Mouse (Mus musculus) activated CD4-positive, CD25-positive, alpha-beta regulatory T cell, adult 4 months (primary cell): Measurements from ENCODE around the gene AI467606. TPM values are rescaled to one million over a fixed set of nuclear protein-coding genes. Genes with fewer than 3 reads are reported as not detected.
"Not testable (repeated sequence)": the region's sequence is repeated elsewhere in the genome, so short reads cannot be mapped to it uniquely, and the experiment has no call there.

Source experiments
- ATAC-seq: one replicate; pipeline ENCODE4 v1.8.0; 2017
- polyA plus RNA-seq, 2 experiments: library from polyadenylated mRNA; unstranded; fragments of 100-300 nt; shearing (Covaris generic); gene quantifications; one replicate each; pipeline ENCODE4 v1.2.1; 2017

The AI467606 gene
- 100 to 1,000 TPM; 258 to 336 TPM for polyA plus RNA-seq

DNA sequence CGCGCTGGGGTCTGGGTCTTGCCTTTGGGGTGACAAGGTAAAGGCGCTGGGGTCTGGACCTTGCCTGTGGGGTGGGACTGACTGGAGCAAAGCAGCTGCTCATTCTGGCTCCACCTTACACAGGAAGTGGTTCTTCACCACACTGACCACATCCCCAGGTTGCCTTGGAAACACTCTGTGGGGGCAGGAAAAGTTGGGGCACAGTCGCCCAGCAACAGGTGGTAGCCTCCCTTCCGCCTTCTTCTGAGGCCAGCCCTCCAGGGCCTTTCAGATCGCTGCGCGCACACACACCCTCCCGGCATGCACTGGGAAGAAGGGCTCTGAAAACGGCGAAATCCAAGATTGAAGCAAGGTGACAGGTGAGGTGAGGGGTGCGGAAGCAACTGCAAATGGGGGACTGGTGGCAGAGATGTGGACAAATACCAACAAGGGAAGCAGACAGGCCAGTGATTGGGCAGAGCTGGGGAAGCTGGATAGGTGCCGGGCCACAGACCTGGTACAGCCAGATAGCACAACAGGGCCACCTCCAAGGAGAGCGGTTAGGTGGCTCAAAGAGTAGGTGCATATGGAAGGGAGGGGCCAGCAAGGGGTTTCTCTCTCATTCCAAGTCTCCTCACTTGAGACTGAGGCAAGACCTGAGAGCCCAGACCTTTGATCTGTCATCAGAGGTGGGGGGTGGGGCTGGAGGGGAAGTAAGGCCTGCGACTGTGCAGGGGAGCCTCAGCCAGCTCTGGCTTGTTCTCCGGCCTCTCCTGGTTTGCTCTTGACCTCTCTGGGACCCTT, at the start of gene AI467606:
Gene AI467606, plus strand, starts transcription at position 246 of the 783 bp plus-strand sequence.
- ATAC-seq: peak; percentile 95

DNA sequence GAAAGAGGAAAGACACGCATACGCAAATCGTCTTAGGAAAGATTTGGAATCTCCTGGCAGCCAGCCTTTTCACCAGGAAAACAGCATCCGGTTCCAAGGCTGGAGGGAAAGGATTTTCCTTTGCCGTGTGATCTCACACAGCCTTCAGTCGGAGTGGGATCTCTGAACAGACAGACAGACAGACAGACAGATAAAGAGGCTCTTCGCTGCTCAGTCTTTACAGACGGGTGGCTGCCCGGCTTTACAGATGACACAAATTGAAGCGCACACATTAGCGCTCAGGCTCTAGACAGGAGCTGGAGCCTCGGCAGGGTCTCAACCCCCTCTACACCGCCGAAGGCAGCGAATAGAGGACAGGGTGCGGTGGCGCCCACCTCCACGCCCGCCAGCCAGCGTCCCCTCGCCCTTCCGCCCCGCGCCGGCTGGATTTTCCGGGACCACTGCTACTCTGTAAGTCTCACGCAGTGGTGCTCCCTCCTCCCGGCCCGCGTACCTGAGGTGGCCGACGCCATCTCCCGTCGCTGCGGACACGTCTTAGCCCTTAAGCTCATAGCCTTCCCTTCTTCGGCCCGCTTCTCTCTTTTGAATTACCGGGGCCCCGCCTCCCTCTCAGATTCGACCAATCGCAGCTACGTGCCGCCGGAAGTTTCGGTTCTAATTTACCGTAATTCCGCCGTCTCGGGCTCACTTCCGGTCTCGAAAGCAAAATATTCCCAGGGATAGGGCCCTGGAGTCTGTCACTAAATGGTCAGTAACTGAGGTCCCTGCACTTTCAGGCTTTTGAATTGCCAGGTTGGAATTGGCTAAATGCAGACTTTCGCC, 49.1 kb upstream of the AI467606 start, which contains the start of gene Kif22:
Gene Kif22, minus strand, starts transcription at position 621 of the 822 bp plus-strand sequence.
- ATAC-seq: peak; percentile 80

DNA sequence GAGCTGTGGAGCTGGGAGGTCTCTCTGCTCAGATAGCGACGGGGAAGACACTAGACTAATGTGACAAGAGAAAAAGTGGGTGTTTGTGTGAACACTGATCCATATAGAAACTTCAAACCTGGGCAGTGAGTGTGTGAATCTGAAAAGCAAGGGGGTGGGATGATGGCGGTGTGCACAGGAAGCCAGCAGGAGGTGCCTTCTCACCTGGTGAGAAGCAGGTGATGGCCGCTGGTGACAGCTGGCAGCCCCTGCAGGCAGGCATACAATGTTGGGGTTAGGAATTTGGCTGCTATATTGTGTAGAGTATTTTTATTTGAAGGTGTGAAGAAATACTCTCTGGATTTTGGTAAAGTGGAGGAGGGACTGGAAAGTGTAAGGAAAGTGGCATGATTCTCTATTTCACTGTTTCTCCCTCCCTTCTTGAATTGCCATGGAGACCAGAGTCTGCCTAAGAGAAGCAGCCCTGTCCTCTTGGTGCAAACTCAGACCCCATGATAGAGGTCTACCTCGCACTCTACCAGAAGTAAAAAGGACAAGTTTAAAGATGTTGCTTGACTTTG, 36.1 kb upstream of the AI467606 start:
- no peak for ATAC-seq

DNA sequence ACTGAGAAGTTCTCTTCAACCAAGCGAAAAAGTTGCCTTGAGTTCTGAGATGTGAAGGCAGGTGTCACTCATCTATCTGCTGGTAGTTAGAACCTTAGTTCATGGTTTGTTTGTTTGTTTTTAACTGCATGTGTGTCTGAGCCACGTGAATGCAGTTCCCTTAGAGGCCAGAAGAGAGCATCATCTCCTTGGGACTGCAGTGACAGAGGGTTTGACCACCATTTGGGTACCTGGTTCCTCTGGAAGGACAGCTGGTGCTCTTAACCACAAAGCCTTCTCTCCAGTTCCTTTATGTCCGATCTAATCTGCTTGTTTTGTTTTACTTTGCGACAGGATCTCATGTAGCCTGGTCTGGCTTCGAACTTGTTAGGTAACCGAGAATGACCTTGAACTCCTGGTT, 25.6 kb upstream of the AI467606 start:
- ATAC-seq: no peak

DNA sequence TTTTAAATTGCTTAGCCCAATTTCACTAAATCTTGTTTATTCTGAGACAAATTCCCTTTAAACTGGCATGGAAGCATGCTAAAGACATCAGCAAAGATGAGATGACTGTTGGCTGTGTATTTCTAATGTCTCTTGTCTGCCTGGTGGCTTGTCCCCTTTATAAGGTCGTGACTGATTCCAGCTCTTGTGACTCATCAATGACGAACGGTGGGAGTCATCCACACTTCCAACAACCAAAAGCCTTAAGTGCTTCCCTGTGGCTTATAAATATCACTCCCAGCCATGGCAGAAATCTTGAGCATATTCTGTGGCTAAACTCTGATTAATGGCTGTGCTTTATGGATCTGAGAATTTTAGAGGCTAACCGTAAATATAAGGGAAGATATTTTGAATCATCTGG, 24.8 kb upstream of the AI467606 start:
- ATAC-seq: no peak

DNA sequence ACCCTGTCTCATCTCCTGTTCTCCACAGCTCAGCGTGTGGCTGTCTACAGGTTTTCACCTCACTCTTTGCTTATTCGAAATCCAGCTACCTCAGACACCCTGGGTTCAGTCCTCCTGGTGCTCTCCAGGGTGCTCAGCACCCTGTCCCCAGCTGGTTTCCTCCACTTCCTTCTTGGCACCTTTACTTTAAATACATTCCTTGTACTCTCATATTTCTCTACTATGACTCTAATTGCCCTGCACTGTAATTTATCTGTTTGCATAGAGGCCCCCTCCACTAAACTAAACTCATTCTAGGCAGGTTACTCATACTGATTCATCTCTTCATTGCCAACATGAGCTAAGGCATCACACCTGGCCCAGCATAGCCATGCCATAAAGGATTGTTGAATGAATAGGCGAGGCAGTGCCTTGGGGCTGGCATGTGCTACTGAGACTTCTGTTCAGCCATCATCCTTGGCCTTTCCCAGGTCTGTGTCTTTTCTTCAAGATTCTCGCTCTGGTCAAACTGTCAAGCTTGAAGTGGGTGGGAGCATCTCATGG, 20.2 kb upstream of the AI467606 start:
- no peak for ATAC-seq

DNA sequence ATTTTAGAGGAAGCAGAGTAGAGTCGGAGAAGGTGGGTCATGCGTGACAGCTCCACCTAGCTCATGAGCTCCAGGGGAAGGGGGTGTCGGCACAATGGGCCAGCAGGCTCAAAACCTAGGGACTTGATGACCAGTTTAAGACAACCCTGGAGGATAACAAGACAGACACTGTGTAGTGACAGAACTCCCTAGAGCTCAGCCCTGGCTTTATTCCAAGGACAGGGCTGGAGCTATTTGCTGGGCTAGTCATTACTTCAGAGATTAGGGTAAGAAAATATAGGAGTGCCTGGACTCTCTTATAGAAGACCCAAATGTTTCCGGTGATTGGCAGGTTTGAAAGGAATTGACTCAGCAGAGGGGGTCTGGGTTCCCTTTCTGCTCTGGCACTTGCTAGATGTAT, 17.9 kb upstream of the AI467606 start:
- ATAC-seq: no peak

DNA sequence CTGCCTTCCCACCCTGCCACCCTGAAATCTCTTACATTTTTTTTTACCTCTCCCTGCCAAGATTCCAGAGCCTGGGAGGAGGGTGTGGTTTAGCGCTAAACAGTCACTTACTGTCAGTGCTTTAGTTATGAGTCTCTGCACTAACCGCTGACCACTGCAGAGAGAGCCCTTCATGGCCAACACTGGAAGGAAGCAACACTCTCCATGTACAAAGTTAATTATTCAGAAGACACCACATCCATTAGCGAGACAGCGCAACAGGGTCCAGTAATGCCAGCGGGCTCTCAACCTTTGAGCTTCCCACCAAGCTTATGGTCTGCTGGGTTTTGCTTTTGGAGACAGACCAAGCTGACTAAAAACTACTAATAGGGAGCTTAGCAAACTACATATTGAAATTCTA, 15.0 kb upstream of the AI467606 start:
- no peak for ATAC-seq

DNA sequence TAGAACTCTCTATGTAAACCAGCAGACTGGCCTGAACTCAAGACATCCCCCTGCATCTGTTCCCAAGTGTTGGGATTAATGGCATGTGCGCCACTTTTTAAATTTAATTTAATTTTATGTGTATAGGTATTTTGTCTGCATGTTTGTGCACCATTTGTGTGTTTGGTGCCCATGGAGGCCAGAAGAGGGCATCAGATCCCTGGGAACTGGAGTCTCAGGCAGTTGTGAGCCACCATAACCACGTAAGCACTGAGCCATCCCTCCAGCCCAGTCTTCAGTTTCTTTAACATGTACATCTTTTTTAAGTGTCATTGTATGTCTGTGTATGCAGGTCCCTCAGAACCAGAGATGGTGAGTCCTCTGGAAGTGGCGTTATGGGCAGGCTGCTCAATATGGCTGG, 13.5 kb upstream of the AI467606 start:
- no peak for ATAC-seq

DNA sequence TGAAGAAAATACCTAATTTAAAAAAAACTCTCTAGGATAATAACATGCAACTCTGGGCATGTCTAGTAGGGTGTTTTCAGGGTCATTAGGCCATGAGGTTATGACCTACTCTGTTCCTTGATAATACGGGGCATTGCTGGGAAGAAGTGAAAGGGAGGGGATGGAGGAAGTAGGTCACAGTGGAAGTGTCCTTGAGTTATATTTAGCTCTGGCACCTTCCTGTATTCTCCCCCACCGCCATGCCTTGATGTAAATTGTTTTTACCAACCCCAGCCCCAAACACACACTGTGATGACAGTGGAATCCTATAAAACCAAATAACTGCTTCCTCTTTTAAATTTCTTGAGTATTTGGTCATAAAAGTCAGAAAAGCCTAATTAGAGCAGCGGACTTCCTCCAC, 11.1 kb upstream of the AI467606 start:
- no peak for ATAC-seq

DNA sequence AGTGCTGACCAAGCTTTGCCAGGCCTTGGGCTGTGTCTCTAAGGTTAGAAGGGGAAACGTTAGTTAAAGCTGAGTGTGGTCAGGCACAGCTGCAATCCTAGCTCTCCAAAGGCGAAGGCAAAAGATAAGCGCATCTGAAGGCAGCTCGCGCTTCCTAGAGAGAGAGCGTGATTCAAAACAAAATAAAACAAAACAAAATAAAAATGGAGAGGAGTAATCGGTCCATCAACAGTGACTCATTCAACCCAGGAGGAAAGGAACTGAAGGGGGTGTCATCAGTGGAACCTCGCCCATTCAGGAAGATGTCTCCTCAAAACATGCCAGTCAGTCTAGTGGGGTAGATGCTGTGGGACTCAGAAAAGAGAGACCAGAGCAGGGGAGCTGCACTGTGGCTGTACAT, 8.9 kb upstream of the AI467606 start:
- no peak for ATAC-seq

DNA sequence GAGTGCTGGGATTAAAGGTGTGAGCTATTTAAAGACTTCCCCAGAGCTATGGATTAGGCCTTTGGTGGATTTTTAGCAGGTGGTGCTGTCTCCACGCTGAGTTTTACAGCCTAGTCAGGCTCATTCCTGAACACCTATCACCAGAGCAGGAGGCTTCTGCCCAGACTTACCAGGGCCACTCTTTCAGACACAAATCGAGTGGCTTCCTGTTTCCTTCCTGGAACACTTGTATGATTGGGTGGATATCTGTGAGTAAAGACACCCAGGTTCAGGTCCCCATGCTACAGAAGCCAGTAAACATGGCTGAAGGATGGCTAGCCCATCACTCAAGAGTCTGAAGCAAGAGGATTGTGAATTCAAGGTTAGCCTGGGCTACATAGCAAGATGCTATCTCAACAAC, 8.2 kb upstream of the AI467606 start:
- ATAC-seq: no peak

DNA sequence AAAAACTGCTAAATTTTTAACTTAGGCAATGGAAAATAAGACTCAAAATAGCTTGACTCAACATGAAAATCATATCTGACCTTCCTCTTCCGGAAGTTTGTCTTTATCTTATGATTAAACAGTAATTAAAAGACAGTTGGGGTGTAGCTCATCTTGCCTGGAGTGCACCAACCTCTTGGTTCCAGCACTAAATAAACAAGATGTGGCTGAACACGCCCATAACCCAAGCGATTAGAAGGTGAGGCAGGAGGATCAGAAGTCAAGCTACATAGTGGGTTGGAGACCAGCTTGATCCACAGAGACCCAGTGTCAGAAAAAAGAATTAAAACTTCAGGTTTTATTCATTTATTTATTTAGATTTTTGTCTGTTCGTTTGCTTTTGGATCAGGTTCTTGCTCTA, 7.5 kb upstream of the AI467606 start:
- ATAC-seq: peak; percentile 63

DNA sequence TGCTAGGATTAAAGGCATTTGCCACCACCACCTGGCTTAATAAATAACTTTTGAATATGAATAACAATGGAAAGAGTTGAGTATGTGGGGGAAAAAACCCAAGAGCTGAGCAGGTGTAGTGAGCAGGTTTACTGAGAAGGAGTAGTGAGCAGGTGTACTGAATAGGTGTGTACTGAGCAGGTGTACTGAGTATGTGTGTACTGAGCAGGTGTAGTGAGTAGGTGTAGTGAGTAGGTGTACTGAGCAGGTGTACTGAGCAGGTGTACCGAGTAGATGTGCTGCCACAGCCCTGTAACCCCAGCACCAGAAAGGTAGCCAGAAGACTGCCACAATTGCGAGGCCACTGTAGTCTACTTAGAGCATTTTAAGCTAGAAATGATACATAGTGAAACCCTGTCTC, 6.4 kb upstream of the AI467606 start:
- ATAC-seq: no peak

DNA sequence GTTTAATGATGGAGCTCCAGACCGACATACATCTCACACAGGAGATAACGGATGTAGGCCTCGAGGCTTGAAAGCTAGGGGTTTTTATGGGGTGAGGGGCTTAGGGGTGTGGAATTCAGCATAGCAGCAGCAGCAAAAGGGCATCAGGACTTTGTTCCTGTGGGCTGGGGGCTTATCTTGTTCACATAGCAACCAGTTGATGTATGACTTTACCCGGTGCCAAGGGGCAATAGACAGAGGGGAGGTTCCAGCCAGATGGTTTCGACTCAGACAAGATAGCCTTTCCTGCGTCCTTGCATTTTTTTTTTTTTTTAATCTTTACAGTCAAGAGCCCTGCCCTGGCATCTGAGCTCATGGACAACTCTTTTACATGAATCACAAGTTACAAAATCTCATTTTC, 5.4 kb upstream of the AI467606 start:
- not testable (repeated sequence) for ATAC-seq

DNA sequence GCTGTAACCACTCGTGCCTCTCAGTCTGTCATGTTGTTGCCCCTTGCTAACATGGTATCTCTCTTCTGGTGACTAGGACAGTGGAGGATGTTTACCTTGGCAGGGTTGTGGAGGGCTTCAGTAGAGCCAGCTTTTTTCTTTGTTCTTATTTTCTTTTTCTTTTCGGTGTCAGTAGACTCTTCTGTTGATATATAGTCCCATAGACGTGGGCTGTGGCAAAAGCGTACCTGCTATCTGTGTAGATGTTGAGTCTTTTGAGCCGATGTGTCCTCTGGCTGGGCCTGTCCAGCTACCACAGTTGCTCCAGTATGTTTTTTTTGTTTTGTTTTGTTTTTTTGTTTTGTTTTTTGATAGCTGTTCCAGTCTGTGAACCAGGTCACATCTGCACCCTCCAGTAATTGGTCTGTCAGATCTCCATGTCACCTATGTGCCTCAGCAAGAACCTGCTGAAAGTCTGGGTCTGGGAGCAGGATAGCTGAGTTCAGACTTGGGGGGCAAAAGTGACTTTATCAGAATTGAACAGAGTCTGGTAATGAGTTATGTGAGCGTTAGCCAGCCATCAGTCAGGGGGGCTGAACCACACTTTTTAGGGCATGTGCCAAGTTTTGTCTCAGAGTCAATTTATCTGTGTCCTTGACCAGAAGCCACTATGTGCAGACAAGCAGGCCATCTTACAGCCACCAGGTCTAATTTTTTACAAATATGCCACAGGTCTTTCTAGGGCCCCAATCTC, 3.7 kb upstream of the AI467606 start, which contains the start of gene Zg16:
Gene Zg16, minus strand, starts transcription at position 51 of the 733 bp plus-strand sequence.
- ATAC-seq: not testable (repeated sequence)

DNA sequence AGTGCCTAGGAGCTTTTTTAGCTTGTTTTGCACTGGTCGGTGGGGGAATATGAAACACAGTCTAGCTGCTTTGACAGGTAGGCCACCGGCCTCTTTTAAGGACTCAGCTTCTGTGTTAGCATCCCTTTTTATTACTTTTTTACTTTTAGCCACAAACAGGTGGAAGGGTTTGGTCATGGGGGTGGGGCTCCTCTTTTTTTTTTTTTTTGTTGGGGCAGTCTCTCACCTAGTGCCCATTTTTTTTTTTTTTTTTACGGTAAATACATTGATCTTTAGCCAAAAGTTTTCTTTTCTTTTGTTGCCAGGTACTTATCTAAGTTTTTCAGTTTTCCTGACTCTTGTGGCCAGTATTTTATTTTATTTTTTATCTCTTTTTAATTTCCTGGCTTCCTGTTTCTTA, 3.1 kb upstream of the AI467606 start:
- no peak for ATAC-seq

DNA sequence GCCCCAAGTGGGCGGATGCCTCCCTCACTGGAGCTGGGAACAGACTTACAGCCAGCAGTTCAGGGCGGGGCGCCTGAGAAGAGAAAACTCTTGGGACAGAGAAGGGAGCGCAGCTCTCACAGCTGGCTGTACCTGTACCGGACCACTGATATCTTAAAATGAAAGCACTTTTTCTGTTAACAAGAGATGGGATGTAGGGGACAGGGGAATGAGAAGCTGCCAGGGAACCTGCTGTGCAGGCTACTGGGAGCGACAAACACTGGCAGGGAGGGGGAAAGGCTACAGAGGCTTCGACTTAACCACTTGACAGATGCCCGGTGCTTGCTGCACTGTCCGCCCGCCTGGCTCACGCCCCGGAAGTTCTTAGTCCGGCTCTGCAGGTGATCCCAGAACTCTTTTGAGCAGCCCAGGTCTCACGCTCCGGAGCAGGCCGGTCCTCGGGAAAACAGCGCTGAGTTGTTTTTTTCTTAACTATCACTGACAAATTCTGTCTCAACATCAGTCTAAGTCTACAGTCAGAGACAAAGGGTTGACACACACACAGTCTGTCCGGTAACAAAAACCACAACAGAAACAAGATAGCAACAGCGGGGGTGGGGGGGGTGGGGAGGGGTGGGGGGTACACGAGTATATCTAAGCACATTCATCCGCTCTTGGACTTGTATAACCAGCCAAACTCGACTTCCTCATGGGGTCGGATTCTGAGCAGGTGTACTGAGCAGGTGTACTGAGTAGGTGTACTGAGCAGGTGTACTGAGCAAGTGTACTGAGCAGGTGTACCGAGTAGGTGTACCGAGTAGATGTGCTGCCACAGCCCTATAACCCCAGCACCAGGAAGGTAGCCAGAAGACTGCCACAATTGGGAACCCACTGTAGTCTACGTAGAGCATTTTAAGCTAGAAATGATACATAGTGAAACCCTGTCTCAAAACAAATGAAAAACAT, 2.0 kb upstream of the AI467606 start:
- no peak for ATAC-seq

DNA sequence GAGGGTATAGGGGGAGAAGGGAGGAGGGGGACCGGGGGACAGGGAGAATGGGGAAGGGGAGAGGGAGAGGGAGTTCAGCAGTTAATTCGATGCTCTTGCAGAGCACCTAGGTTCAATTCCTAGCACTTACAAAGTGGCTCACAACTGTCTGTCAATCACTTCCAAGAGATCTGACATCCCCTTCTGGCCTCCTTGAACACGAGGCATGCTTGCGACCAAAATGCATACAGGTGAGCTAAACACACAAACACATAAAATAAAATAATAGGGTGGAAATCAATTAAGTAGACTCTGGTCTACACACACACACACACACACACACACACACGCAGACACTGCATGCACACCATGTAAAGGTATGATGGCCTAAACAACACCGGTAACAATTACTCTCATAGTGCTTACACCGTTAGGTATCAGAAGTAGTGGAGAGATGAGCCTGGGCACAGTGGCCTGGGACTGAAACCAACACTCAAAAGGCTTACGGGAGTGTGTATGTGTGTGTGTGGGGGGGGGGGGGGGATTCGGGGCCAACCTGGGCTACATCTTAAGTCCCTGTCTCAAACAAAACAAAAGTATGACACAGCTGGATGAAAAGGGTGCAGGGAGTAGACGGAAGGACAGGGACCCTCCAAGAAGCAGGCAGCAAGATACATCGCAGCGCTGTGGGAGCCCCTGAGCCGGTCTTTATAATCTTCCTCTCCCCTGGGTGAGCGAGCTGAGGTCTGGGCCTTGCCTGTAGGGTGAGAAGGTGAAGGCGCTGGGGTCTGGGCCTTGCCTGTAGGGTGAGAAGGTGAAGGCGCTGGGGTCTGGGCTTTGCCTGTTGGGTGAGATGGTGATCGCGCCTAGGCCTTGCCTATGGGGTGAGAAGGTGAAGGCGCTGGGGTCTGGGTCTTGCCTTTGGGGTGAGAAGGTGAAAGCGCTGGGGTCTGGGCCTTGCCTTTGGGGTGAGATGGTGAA, 725 bp upstream of the AI467606 start:
- no peak for ATAC-seq

DNA sequence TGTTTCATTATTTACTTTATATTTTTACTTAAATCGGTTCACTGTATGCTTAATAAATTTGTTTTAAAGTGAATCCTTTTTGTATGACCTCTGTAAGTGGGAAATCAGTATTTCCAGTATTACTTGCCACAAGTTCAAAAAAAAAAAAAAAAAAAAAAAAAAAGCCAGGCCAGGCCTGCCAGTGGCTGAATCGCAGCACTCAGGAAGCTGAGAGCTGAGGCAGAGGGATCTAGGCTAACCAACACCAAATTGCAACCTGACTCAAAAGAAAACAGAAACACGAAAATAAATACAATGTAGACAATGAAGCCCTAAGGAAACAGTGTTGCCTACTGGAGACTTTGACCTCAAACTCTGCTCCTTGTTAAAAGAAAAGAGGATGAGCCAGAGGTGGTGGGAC, 2.8 kb downstream of the AI467606 start:
- ATAC-seq: no peak
